Mouse (Mus musculus) liver, embryonic 14.5 days (tissue): ENCODE results near the gene Ensa.

Experiments
- CTCF ChIP-seq: IDR thresholded peaks from 2 replicates; pipeline ENCODE4 v1.5.1; 2016; ENCODE audit warnings: antibody characterized with exemption, low read depth, control low read depth
- EP300 ChIP-seq: IDR thresholded peaks from 2 replicates; pipeline ENCODE4 v1.6.1; 2016; ENCODE audit warnings: antibody characterized with exemption, low read depth

GRCm38 (mm10) chr3:95606096-95606495 is 18.7 kb upstream of the Ensa start:
- TF ChIP-seq EP300, result no peak
- no peak for TF ChIP-seq CTCF
